ENCODE assay signal across 19 mouse cellular contexts in genomic region chrX:73580133-73580532, GRCm38 (mm10). TPM values are rescaled to one million over a fixed set of nuclear protein-coding genes. Genes with fewer than 3 reads are reported as not detected.
DNase-seq lines count a peak whose midpoint lies in the region; ATAC-seq lines count a peak whose summit lies in the region.
"Had no signal": no experiment of that assay in that cellular context is flagged by ENCODE, and none has a peak within 500 bp of the region (broad histone marks: within the 10 kb centered on the region; RNA-seq: fewer than 3 reads in every experiment).

No protein-coding gene starts in this region.

- no peak overlapping the region for H3K4me2 ChIP-seq in kidney, embryonic 14.5 days (replicated peaks; ENCODE audit: low read depth, low read length)
- H3K4me2 ChIP-seq: embryonic facial prominence, embryonic 12.5 days; forebrain, embryonic 15.5 days; hindbrain, embryonic 15.5 days had no signal

- H3K27ac ChIP-seq in kidney, embryonic 14.5 days (ENCODE audit: low read depth, low read length) = no peak overlapping the region
- H3K27ac ChIP-seq: embryonic facial prominence, embryonic 12.5 days; forebrain, embryonic 15.5 days; heart, embryonic 10.5 days; hindbrain, embryonic 15.5 days had no signal

- H3K27me3 ChIP-seq in kidney, embryonic 14.5 days (ENCODE audit: control insufficient read depth, insufficient read depth, low read length) = no peaks in the 10 kb centered on the region
- H3K27me3 ChIP-seq: CH12.LX; embryonic facial prominence, embryonic 12.5 days; forebrain, embryonic 15.5 days; hindbrain, embryonic 15.5 days had no signal

- intact Hi-C loops in heart, postnatal 14 days (cut with DNase I) = no loop called here

- no peaks in the 10 kb centered on the region for H3K9me3 ChIP-seq in kidney, embryonic 14.5 days (ENCODE audit: control insufficient read depth, low read length)
- H3K9me3 ChIP-seq: embryonic facial prominence, embryonic 12.5 days; forebrain, embryonic 15.5 days; heart, embryonic 10.5 days; hindbrain, embryonic 15.5 days had no signal

- peak; percentile 6 for DNase-seq in heart, adult 8-10 months (ENCODE audit: low spot score)
- no peak for DNase-seq in heart, postnatal 14 days
- no peak for DNase-seq in spleen, postnatal 10 days (ENCODE audit: low spot score in 2 of 2)
- DNase-seq in embryo, embryonic 9.5 days (ENCODE audit: extremely low spot score) = no peak
- DNase-seq: adrenal gland, postnatal 10 days; cerebellum, adult 2 months; cerebellum, postnatal 10 days; embryo, embryonic 11 days; gastrocnemius, postnatal 10 days had no signal

- H3K9ac ChIP-seq in kidney, embryonic 14.5 days (ENCODE audit: low read depth, low read length) = no peak overlapping the region
- H3K9ac ChIP-seq: embryonic facial prominence, embryonic 12.5 days; forebrain, embryonic 15.5 days; hindbrain, embryonic 15.5 days had no signal

- ATAC-seq in common myeloid progenitor, adult 5-6 weeks (replicated peaks; ENCODE audit: low read depth, poor library complexity, severe bottlenecking) = peak; percentile 68; the same call in 1 of the 2 replicates
- peak; percentile 77 for ATAC-seq in megakaryocyte, adult 5-6 weeks (ENCODE audit: poor library complexity, severe bottlenecking)
- ATAC-seq in kidney, embryonic 14.5 days (ENCODE audit: low FRiP score, low TSS enrichment) = no peak
- ATAC-seq: forebrain, embryonic 15.5 days; intestine, postnatal 0 days had no signal

- H3K4me3 ChIP-seq in kidney, embryonic 14.5 days (ENCODE audit: low read length) = no peak overlapping the region
- H3K4me3 ChIP-seq: embryonic facial prominence, embryonic 12.5 days; forebrain, embryonic 15.5 days; heart, embryonic 10.5 days; hindbrain, embryonic 15.5 days had no signal

- no peaks in the 10 kb centered on the region for H3K4me1 ChIP-seq in kidney, embryonic 14.5 days (ENCODE audit: control insufficient read depth, insufficient read depth, low read length)
- H3K4me1 ChIP-seq: embryonic facial prominence, embryonic 12.5 days; forebrain, embryonic 15.5 days; hindbrain, embryonic 15.5 days had no signal

- no peaks in the 10 kb centered on the region for H3K36me3 ChIP-seq in kidney, embryonic 14.5 days (ENCODE audit: control insufficient read depth, insufficient read depth, low read length)
- H3K36me3 ChIP-seq: embryonic facial prominence, embryonic 12.5 days; forebrain, embryonic 15.5 days; heart, embryonic 10.5 days; hindbrain, embryonic 15.5 days had no signal

RNA-seq across cellular contexts. Expression of gene Dusp9, which starts 59.1 kb away (rescaled TPM):
- under 1 TPM in 1 of 4 experiments, not detected in 3; 0.19 TPM for total RNA-seq in heart, adult 8-10 months (2022)
- not detected for total RNA-seq in heart, postnatal 14 days (2021)
- total RNA-seq in common myeloid progenitor, adult 5-6 weeks (2017) = 0.78 and 1.0 TPM in 2 replicates
- total RNA-seq in megakaryocyte, adult 5-6 weeks (2015) = 0.11 and 0.13 TPM in 2 replicates
- total RNA-seq in megakaryocyte, adult 5-6 weeks (2017) = 0.16 TPM in 1 of 2 replicates, not detected in the other
- polyA plus RNA-seq in kidney, embryonic 14.5 days (2014; fragmentation: Nextera tagmentation; extraction: Ambion mirVana) = 9.6 and 26.6 TPM in 2 replicates
- total RNA-seq: heart, postnatal 25 days had no signal
